Mouse (Mus musculus) frontal cortex, postnatal 36 days (tissue): ENCODE results near the gene Glb1l3.
"Not testable (repeated sequence)": the region's sequence is repeated elsewhere in the genome, so short reads cannot be mapped to it uniquely, and the experiment has no call there.

ENCODE experiments used
- DNase-seq, 2 experiments: peaks; one replicate each; pipeline ENCODE4 v3.0.0; 2022; ENCODE audit warnings: low spot score in 2 of 2

Glb1l3 gene

DNA sequence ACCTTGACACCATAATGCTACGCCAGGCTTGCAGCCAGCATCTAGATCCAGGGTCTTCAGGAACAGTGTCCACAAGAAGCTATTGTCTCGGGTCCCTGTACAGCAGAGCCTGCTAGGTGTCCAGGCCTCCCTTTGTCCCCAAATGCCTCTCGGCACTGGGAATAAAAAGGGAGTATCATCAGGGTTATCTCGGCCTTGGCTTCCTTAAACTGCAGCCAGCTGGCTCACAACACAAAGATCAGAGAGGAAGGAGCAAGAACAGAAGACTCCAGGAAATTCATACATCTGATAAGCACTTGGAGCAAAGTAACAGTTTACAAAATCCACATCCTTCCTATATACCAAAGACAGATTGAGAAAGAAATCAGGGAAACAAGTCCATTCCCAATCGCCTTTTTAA is at the start of gene Glb1l3:
Glb1l3 (minus strand) TSS at position 140 of the 400 bp plus-strand sequence.
- no peak for DNase-seq

DNA sequence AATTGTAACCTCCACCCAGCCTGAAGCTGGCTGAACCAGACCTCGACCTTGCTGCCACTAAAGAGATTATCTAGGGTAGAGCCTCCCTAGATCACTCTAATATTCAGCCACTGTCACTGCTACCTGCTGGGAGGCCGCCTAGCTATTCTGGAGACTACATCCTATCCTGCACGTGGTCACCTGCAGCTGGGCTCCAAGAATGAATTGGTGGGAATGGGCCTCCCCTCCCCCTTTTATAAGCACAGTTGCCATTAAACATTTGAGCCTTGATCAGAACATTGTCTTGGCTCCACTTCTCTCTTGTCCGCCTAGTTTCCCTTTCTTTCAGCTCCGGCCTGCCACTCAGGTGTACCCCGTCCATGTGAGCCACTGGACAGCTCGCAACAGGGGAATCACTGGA is 9.2 kb upstream of the Glb1l3 start:
- DNase-seq = not testable (repeated sequence)

DNA sequence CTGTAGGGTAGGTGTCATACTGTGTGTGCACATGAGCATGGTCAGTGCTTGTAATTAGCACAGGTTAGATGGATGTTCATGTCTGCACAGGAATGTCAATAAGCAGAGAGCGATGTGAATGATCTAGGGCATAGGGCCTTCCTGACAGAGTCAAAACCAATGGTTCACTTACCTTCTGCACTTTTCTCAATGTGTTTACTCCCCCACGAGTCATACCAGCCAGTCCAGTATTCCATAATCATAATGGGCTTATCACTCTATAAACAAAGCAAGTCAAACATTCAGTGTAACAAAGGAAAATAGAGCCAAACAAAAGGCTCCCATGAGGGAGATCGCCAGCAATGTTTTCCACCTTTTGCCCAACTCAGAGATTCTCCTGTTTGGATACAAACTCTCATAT is 29.6 kb downstream of the Glb1l3 start:
- no peak for DNase-seq

DNA sequence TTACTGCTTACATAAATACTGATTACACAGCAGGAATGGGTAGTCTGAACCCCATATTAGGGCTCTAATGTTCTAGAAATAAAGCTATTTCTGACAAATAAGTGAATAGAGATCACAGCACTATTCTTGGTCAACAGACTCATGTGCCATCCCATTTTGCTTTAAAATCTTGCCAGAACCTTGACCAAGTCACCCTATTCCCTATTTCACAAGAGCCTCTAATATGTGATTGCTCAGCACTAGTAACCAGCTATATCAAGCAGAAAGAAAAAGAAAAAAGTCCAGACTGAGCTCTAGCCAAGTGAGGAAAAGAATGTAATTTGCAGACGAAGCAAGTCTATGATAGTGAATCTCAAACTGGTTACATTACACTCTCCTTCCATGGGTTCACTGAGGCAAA is 40.7 kb downstream of the Glb1l3 start:
- no peak for DNase-seq

GRCm38 (mm10) chr9:26808735-26809134 is 52.0 kb downstream of the Glb1l3 start:
- DNase-seq = no peak

GRCm38 (mm10) chr9:26805935-26806666 is 54.6 kb downstream of the Glb1l3 start, which contains the start of gene Glb1l2:
TSS of gene Glb1l2 (minus strand) at chr9:26806468.
- DNase-seq = peak; percentile 69 to 86

DNA sequence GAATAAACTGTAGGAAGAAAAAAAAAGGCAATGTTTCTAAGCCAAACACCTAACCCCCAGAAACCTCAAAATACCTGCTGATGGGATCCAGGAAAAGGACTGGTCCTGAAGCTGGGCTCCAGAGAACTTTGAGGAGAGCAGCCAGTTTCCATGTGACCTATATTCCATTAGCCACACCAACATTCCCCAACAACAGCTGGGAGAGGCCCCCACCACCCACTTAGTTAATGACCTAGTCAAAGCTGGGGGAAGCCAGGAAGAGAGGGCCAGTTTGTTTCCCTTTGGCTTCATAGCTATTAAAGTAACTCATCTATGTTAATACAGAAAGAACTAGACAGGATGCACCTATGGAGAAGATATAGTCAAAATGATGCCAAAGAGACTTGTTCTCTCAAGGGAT is 56.4 kb downstream of the Glb1l3 start:
- DNase-seq = no peak

DNA sequence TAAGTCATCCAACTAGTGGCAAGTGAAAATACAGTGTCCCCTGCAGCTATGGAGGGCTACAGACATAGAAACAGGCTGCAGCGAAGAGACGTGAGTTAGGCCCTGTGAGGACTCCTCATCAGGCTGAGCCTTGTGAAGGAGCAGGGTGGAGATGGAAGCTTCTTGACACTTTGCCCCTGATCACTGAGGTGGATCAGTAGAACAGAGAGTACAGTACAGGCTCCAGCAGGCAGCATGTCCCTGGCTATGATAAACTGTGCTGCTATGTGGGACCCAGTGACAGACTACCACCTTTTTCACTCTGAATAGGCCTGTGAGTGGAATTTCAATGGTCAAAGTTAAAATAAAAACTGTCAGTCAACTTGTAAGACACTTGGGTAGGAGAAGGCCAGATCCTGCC is 60.3 kb downstream of the Glb1l3 start:
- no peak for DNase-seq

DNA sequence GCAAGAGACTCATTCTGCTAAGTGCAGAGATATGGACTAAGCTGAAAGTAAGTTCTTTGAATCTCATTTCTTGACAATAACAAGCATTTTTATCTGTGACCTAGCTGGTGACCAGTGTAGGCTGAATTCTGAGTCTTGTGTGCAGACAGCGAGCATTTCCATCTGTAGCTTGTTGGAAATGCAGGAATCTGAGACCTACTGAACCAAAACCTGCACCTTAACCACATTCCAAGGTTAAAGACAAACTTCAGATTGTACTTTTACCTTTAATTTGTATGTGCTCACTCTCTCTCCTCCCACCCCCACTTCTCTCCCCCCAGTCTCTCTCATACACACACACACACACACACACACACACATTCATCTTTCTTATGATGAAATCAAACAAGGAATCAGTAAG is 62.0 kb downstream of the Glb1l3 start:
- no peak for DNase-seq

DNA sequence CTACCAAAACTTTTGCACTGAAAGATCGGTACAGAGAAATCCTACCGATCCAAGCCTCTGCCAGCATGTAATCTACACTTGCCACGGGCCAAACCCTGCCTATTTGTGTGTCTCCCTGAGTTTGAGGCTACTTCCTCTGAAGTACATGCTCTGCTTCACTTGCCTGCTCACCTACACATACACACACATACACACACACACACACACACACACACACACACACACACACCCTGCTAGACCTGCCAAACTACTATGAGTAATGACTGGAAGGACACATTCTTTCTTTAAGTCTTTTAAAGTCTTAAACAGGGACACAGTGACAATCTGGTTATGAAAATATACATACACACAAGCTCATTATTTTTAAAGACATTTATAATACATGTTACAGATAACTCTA is 62.5 kb downstream of the Glb1l3 start:
- no peak for DNase-seq

GRCm38 (mm10) chr9:26792829-26793228 is 67.9 kb downstream of the Glb1l3 start:
- no peak for DNase-seq

- DNase-seq = no peak
These were observed 77.2 kb downstream of the Glb1l3 start for GRCm38 (mm10) chr9:26783414-26783975.

DNA sequence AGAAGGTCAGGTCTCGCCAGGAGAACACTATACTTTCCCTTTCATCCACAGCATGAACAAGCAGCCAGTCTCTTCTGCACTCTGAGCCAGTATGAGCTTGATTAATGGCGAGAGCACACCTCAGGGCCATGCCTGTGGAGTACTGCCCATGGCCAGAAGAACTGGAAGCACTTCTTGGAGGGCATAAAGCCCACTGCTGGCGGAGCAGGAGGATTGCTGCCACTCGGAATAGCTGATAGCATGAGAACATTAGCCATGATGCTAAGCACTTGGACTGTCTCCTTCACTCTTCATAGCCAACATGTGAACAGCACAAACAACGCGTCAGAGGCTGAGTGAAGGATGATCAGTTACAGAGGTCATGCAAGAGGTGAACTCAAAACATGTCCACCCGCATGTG is 82.3 kb downstream of the Glb1l3 start:
- DNase-seq = no peak

DNA sequence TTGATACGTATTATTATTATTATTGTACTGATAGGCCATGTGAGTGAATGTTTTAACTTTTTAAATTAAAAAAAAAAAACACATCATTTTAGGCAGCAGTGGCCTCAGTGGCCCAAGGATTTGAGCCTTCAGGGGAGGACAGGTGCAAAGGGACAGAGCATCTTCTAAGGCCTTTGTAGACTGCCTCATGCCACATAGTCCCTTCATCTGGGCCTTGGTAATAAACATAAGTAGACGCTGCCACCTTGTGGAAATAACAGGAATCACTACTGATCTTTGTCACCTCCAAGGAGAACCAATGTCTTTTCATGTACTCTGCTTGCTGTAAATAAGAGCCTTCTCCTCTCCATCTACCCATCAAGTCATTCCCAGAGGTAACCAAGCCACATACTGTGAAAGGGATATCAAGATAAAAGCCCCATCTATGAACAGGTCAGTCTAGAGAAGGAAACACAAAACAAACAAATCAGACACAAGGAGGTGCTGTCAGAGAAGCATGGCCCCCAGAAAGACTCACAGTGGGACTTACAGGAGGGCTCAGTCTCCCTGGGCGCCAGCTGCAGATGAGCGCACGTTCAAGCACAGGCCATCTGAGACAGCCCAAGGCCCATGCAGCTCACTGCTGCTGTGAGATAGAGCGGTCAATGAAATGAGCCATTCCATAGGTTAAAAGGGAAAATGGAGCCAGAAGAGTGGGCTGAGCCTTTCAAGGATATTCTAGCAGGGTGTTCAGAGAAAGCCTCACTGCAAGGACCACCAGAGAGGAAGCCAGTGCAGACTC is 84.4 kb downstream of the Glb1l3 start:
- peak; percentile 42 to 82 for DNase-seq

- DNase-seq = no peak
These were observed 85.0 kb downstream of the Glb1l3 start for GRCm38 (mm10) chr9:26775700-26776099.

- no peak for DNase-seq
These were observed 92.5 kb downstream of the Glb1l3 start for GRCm38 (mm10) chr9:26768181-26768580.
